Mouse (Mus musculus): Measurements from ENCODE around the gene Ccdc8.

Gene Ccdc8

GRCm38 (mm10) chr7:16976298-16976697 is 16.2 kb upstream of the Ccdc8 start:
- no peak for DNase-seq (ENCODE audit: low spot score)

GRCm38 (mm10) chr7:16978173-16978572 is 14.3 kb upstream of the Ccdc8 start:
- DNase-seq (ENCODE audit: low spot score) = no peak

GRCm38 (mm10) chr7:16978593-16978992 is 13.9 kb upstream of the Ccdc8 start:
- no peak for DNase-seq (ENCODE audit: low spot score)

GRCm38 (mm10) chr7:16980348-16980747 is 12.2 kb upstream of the Ccdc8 start:
- peak; percentile 17 for DNase-seq (ENCODE audit: low spot score)

- no peak for DNase-seq (ENCODE audit: low spot score)
These were observed 9.5 kb upstream of the Ccdc8 start, which contains the start of gene Gm42372 for GRCm38 (mm10) chr7:16982859-16983568. Gene Gm42372 (plus strand): TSS chr7:16983086.

- no peak for DNase-seq (ENCODE audit: low spot score)
These were observed 4.9 kb upstream of the Ccdc8 start for GRCm38 (mm10) chr7:16987541-16988149.

GRCm38 (mm10) chr7:16988405-16988804 is 4.1 kb upstream of the Ccdc8 start:
- DNase-seq (ENCODE audit: low spot score) = peak; percentile 20

- DNase-seq (ENCODE audit: low spot score) = peak; percentile 29
These were observed 2.3 kb upstream of the Ccdc8 start for GRCm38 (mm10) chr7:16990006-16990744.

GRCm38 (mm10) chr7:16991681-16992450 is 642 bp upstream of the Ccdc8 start:
- no peak for DNase-seq (ENCODE audit: low spot score)

GRCm38 (mm10) chr7:16993651-16994399 is 1.3 kb downstream of the Ccdc8 start:
- DNase-seq (ENCODE audit: low spot score) = no peak

- DNase-seq (ENCODE audit: low spot score) = no peak
These were observed 1.9 kb downstream of the Ccdc8 start for GRCm38 (mm10) chr7:16994400-16994799.

- no peak for DNase-seq (ENCODE audit: low spot score)
These were observed 2.8 kb downstream of the Ccdc8 start for GRCm38 (mm10) chr7:16995345-16995744.

GRCm38 (mm10) chr7:16999233-16999632 is 6.7 kb downstream of the Ccdc8 start:
- DNase-seq (ENCODE audit: low spot score) = no peak

- DNase-seq (ENCODE audit: low spot score) = peak; percentile 77
These were observed 7.1 kb downstream of the Ccdc8 start for GRCm38 (mm10) chr7:16999650-17000049.

GRCm38 (mm10) chr7:17002375-17003195 is 10.1 kb downstream of the Ccdc8 start:
- peak; percentile 96 for DNase-seq (ENCODE audit: low spot score)

- peak; percentile 81 for DNase-seq (ENCODE audit: low spot score)
These were observed 10.9 kb downstream of the Ccdc8 start for GRCm38 (mm10) chr7:17003230-17003960.

- DNase-seq (ENCODE audit: low spot score) = no peak
These were observed 12.2 kb downstream of the Ccdc8 start for GRCm38 (mm10) chr7:17004716-17005115.

- peak; percentile 22 for DNase-seq (ENCODE audit: low spot score)
These were observed 14.8 kb downstream of the Ccdc8 start for GRCm38 (mm10) chr7:17007300-17007699.

- no peak for DNase-seq (ENCODE audit: low spot score)
These were observed 17.0 kb downstream of the Ccdc8 start for GRCm38 (mm10) chr7:17009326-17010009.
